Mouse (Mus musculus) testis, adult 2 months (tissue): ENCODE measurements around the gene Rasa2.

Source experiments
- CTCF ChIP-seq: fragments of 200-500 bp; IDR thresholded peaks from 2 replicates; pipeline ENCODE4 v1.5.1; 2012; ENCODE audit warnings: low read depth, mild to moderate bottlenecking, inconsistent platforms, low read length, moderate library complexity; ENCODE audit not compliant: control insufficient read depth, insufficient read depth, insufficient replicate concordance
- POLR2A ChIP-seq: fragments of 200-500 bp; IDR thresholded peaks from 2 replicates; pipeline ENCODE4 v1.6.1; 2012; ENCODE audit warnings: low read depth, mild to moderate bottlenecking, inconsistent platforms, low read length, moderate library complexity; ENCODE audit not compliant: control insufficient read depth

GRCm38 (mm10) chr9:96674301-96674700 is 42.9 kb upstream of the Rasa2 start:
- TF ChIP-seq POLR2A: no peak
- TF ChIP-seq CTCF: no peak
